Mouse (Mus musculus) spleen, adult 2 months (tissue): Measurements from ENCODE around the gene Ddr2. TPM values are rescaled to one million over a fixed set of nuclear protein-coding genes. Genes with fewer than 3 reads are reported as not detected.
A peak's percentile ranks its signal among the peaks of the same experiment; 100 is the strongest.

Experiments
- DNase-seq, 2 experiments: peaks; one replicate each; pipeline versions ENCODE4 v3.0.0 to v3.0.0-alpha.2; 2012 to 2021; ENCODE audit warnings: low spot score in 2 of 2, low read depth in 1 of 2
- H3K27ac ChIP-seq: fragments of 200-500 bp; 2 replicates; pipeline ENCODE4 v1.5.1; 2012; ENCODE audit warnings: low read length, inconsistent platforms; ENCODE audit not compliant: insufficient read depth
- H3K27me3 ChIP-seq: fragments of 200-500 bp; 2 replicates; pipeline ENCODE4 v1.6.1; 2012; ENCODE audit warnings: mild to moderate bottlenecking, moderate library complexity, low read length, inconsistent platforms; ENCODE audit not compliant: control insufficient read depth, insufficient read depth
- H3K36me3 ChIP-seq: fragments of 200-500 bp; 2 replicates; pipeline ENCODE4 v1.6.1; 2012; ENCODE audit warnings: mild to moderate bottlenecking, low read length, inconsistent platforms; ENCODE audit not compliant: control insufficient read depth, insufficient read depth
- H3K4me1 ChIP-seq: fragments of 200-500 bp; 2 replicates; pipeline ENCODE4 v1.6.1; 2011; ENCODE audit warnings: inconsistent platforms; ENCODE audit not compliant: control insufficient read depth, insufficient read depth, insufficient read length
- H3K4me3 ChIP-seq: fragments of 200-500 bp; 2 replicates; pipeline ENCODE4 v1.5.1; 2011; ENCODE audit warnings: mild to moderate bottlenecking, inconsistent platforms; ENCODE audit not compliant: insufficient read depth, insufficient read length; ENCODE audit errors: extremely low read depth
- CTCF ChIP-seq: fragments of 200-500 bp; IDR thresholded peaks from 2 replicates; pipeline ENCODE4 v1.5.1; 2011; ENCODE audit warnings: mild to moderate bottlenecking, inconsistent platforms; ENCODE audit not compliant: insufficient read depth, insufficient read length, insufficient replicate concordance; ENCODE audit errors: extremely low read depth
- POLR2A ChIP-seq: fragments of 200-500 bp; IDR thresholded peaks from 2 replicates; pipeline ENCODE4 v1.6.1; 2011; ENCODE audit warnings: low read depth, low read length, inconsistent platforms
- WGBS: fragments of 180-500 bp; shearing (Covaris S2); methylation state at CpG from one replicate; pipeline ENCODE4 v1.1.7; 2018; 5-methylcytosine and 5-hydroxymethylcytosine counted together
- polyA plus RNA-seq: library from polyadenylated mRNA; depleted of rRNA; stranded (reverse); fragments of >200 nt; gene quantifications from 2 replicates; pipeline ENCODE4 v1.2.3, GENCODE M21; 2012

Gene Ddr2
- polyA plus RNA-seq, 1 experiment: 2.3 TPM

GRCm38 (mm10) chr1:170149756-170150155, 39.2 kb upstream of the Ddr2 start:
- H3K27ac ChIP-seq: peak overlapping the region; percentile 31; the same call in 1 of the 2 replicates
- 71% methylated on average over 4 of the region's 4 CpGs for WGBS
- H3K4me1 ChIP-seq: peaks cover 9% of the 10 kb centered on the region
- no peak for TF ChIP-seq POLR2A
- TF ChIP-seq CTCF: no peak
- no peaks in the 10 kb centered on the region for H3K27me3 ChIP-seq
- no peak overlapping the region for H3K4me3 ChIP-seq
- no peak for DNase-seq
- peaks cover 4% of the 10 kb centered on the region; the same call in 1 of the 2 replicates for H3K36me3 ChIP-seq

GRCm38 (mm10) chr1:170148536-170148935, 38.0 kb upstream of the Ddr2 start:
- Histone ChIP-seq H3K27ac (no peak overlapping the region; the same call in 1 of the 2 replicates), H3K4me1 (peaks cover 9% of the 10 kb centered on the region), H3K4me3 (no peak overlapping the region), H3K27me3 (no peaks in the 10 kb centered on the region), H3K36me3 (peaks cover 6% of the 10 kb centered on the region)
- DNase-seq: no peak
- no peak for TF ChIP-seq POLR2A
- no peak for TF ChIP-seq CTCF
- WGBS: 75% methylated on average over 6 of the region's 6 CpGs

GRCm38 (mm10) chr1:170147651-170148448, 37.3 kb upstream of the Ddr2 start:
- WGBS: 62% methylated on average over 9 of the region's 9 CpGs
- H3K4me3 ChIP-seq: no peak overlapping the region
- TF ChIP-seq CTCF (no peak), POLR2A (no peak)
- H3K27me3 ChIP-seq: no peaks in the 10 kb centered on the region
- peaks cover 9% of the 10 kb centered on the region for H3K4me1 ChIP-seq
- peaks cover 10% of the 10 kb centered on the region for H3K36me3 ChIP-seq
- peak; percentile 14 to 71 for DNase-seq
- H3K27ac ChIP-seq: peak overlapping the region; percentile 59

GRCm38 (mm10) chr1:170145606-170146005, 35.0 kb upstream of the Ddr2 start:
- H3K4me3 ChIP-seq: no peak overlapping the region
- H3K36me3 ChIP-seq: peaks cover 10% of the 10 kb centered on the region
- no peak for DNase-seq
- H3K27ac ChIP-seq: no peak overlapping the region
- peaks cover 7% of the 10 kb centered on the region for H3K4me1 ChIP-seq
- H3K27me3 ChIP-seq: no peaks in the 10 kb centered on the region
- WGBS: 96% methylated on average over 4 of the region's 4 CpGs
- TF ChIP-seq POLR2A (no peak), CTCF (no peak)

GRCm38 (mm10) chr1:170142256-170142871, 31.8 kb upstream of the Ddr2 start:
- Histone ChIP-seq H3K36me3 (peaks cover 7% of the 10 kb centered on the region), H3K4me3 (no peak overlapping the region), H3K27ac (no peak overlapping the region), H3K4me1 (no peaks in the 10 kb centered on the region), H3K27me3 (no peaks in the 10 kb centered on the region)
- 92% methylated on average over 8 of the region's 8 CpGs for WGBS
- DNase-seq: no peak
- no peak for TF ChIP-seq CTCF
- no peak for TF ChIP-seq POLR2A

- TF ChIP-seq POLR2A (no peak), CTCF (no peak)
- no peak overlapping the region for H3K4me3 ChIP-seq
- H3K27me3 ChIP-seq: no peaks in the 10 kb centered on the region
- no peak for DNase-seq
- H3K27ac ChIP-seq: no peak overlapping the region
- no peaks in the 10 kb centered on the region; the same call in 1 of the 2 replicates for H3K4me1 ChIP-seq
- H3K36me3 ChIP-seq: peaks cover 7% of the 10 kb centered on the region
- WGBS: 95% methylated on average over 5 of the region's 5 CpGs
Observed at GRCm38 (mm10) chr1:170141626-170142025, 31.1 kb upstream of the Ddr2 start.
